Mouse (Mus musculus) kidney, adult 2 months (tissue): ENCODE data around the gene Sis.

Experiments used
- CTCF ChIP-seq: fragments of 200-500 bp; conservative IDR thresholded peaks from 2 replicates; pipeline ENCODE4 v1.5.1; 2011; ENCODE audit warnings: low read depth, mild to moderate bottlenecking, control low read depth, low read length, moderate library complexity, mixed read lengths; ENCODE audit not compliant: insufficient read depth, insufficient read length
- POLR2A ChIP-seq: fragments of 200-500 bp; IDR thresholded peaks from one replicate; pipeline ENCODE4 v1.6.1; 2011; ENCODE audit warnings: low read depth, low read length, control low read depth

DNA sequence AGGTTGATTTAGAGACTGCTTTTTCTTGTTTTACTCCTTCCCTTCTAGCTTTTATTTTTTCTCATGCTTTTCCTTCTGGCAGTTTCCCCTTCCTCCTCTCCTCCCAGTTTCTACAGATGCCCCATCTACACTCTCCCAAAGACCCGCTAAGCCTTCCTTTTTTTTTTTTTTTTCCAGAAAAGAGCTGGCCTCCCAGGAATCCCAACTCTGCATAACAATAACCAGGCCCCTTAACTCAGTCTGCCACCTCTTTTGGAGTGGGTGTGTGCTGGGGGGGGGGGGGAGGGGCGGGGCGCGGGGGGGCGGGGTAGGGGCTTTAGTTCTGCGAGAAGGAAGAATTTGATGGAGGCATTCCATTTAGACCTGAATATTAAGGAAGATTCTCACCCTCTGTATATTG lies 38.4 kb upstream of the Sis start:
- TF ChIP-seq POLR2A (no peak), CTCF (no peak)
